Mouse (Mus musculus) C2C12 (cell line): ENCODE results near the gene Agr2.

ENCODE experiments used
- CEBPB ChIP-seq: IDR thresholded peaks from one replicate; pipeline ENCODE4 v1.6.1; 2011; ENCODE audit warnings: low read depth, mild to moderate bottlenecking, control low read depth, moderate library complexity
- CTCF ChIP-seq: IDR thresholded peaks from one replicate; pipeline ENCODE4 v1.5.1; 2011; ENCODE audit not compliant: control insufficient read depth, insufficient read depth, insufficient read length
- MAX ChIP-seq: IDR thresholded peaks from one replicate; pipeline ENCODE4 v1.6.1; 2011; ENCODE audit warnings: mild to moderate bottlenecking, control low read depth
- MYOD1 ChIP-seq: IDR thresholded peaks from one replicate; pipeline ENCODE4 v1.6.1; 2011; ENCODE audit warnings: low read depth; ENCODE audit not compliant: control insufficient read depth, insufficient read length
- USF1 ChIP-seq: IDR thresholded peaks from one replicate; pipeline ENCODE4 v1.6.1; 2011; ENCODE audit warnings: low read depth, mild to moderate bottlenecking, control low read depth, moderate library complexity

DNA sequence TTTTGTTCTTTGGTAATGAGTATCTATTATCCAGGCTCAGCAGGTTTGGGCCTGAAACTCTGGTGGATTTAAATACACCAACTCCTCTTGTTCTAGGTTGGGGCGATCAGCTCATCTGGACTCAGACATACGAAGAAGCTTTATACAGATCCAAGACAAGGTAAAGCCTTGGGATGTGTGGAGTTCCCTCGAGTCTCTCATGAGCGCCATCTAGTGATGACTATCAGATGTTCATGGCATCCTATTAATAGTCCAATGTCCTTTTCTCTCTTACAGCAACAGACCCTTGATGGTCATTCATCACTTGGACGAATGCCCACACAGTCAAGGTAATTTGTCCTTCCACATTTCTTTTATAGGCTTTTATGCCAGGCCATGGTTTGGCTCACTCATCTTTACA is 3.1 kb downstream of the Agr2 start:
- TF ChIP-seq MAX = no peak
- no peak for TF ChIP-seq CTCF
- no peak for TF ChIP-seq USF1
- no peak for TF ChIP-seq CEBPB
- TF ChIP-seq MYOD1 = no peak
